Mouse (Mus musculus): Measurements from ENCODE around the gene Adamts8.
A peak's percentile ranks its signal among the peaks of the same experiment; 100 is the strongest.

Adamts8 gene

GRCm38 (mm10) chr9:30942512-30943313, at the start of gene Adamts8:
Adamts8 (plus strand) TSS chr9:30942562.
- peaks cover 20% of the 10 kb centered on the region for H3K4me1 ChIP-seq (replicated peaks; ENCODE audit: low read depth, low read length)
- H3K27me3 ChIP-seq (ENCODE audit: insufficient read depth, low read length) = peaks cover 74% of the 10 kb centered on the region
- H3K36me3 ChIP-seq (ENCODE audit: insufficient read depth, low read length) = no peaks in the 10 kb centered on the region
- H3K4me3 ChIP-seq (replicated peaks; ENCODE audit: low read length) = peak within 1 kb of the TSS; percentile 86
- TF ChIP-seq NANOG (IDR thresholded peaks at IDR 0.05; ENCODE audit: borderline replicate concordance, low read length) = no peak
- no peak for TF ChIP-seq CTCF (conservative IDR thresholded peaks at IDR 0.05; ENCODE audit: low read length)
- no peak for TF ChIP-seq POU5F1 (IDR thresholded peaks at IDR 0.05; ENCODE audit: borderline replicate concordance, low read length)
- H3K9me3 ChIP-seq (ENCODE audit: low read length) = peaks cover 6% of the 10 kb centered on the region; the same call in 1 of the 2 replicates

- no peaks in the 10 kb centered on the region for H3K4me1 ChIP-seq (replicated peaks; ENCODE audit: low read depth, low read length)
- no peaks in the 10 kb centered on the region for H3K27me3 ChIP-seq (ENCODE audit: insufficient read depth, low read length)
- TF ChIP-seq CTCF (conservative IDR thresholded peaks at IDR 0.05; ENCODE audit: low read length) (no peak), NANOG (IDR thresholded peaks at IDR 0.05; ENCODE audit: borderline replicate concordance, low read length) (no peak), POU5F1 (IDR thresholded peaks at IDR 0.05; ENCODE audit: borderline replicate concordance, low read length) (no peak)
- H3K9me3 ChIP-seq (ENCODE audit: low read length) = no peaks in the 10 kb centered on the region
- no peaks in the 10 kb centered on the region for H3K36me3 ChIP-seq (ENCODE audit: insufficient read depth, low read length)
- H3K4me3 ChIP-seq (replicated peaks; ENCODE audit: low read length) = no peak overlapping the region
These were observed 46.7 kb upstream of the Adamts8 start for GRCm38 (mm10) chr9:30895618-30896017.

- Histone ChIP-seq H3K27me3 (ENCODE audit: insufficient read depth, low read length) (0 out of 2 replicates have a peak, but pooled peaks cover 3% of the 10 kb centered on the region), H3K4me3 (replicated peaks; ENCODE audit: low read length) (no peak overlapping the region), H3K9me3 (ENCODE audit: low read length) (no peaks in the 10 kb centered on the region), H3K4me1 (replicated peaks; ENCODE audit: low read depth, low read length) (no peaks in the 10 kb centered on the region), H3K36me3 (ENCODE audit: insufficient read depth, low read length) (no peaks in the 10 kb centered on the region)
- TF ChIP-seq NANOG (IDR thresholded peaks at IDR 0.05; ENCODE audit: borderline replicate concordance, low read length) (no peak), POU5F1 (IDR thresholded peaks at IDR 0.05; ENCODE audit: borderline replicate concordance, low read length) (no peak), CTCF (conservative IDR thresholded peaks at IDR 0.05; ENCODE audit: low read length) (no peak)
These were observed 45.6 kb upstream of the Adamts8 start for GRCm38 (mm10) chr9:30896752-30897151.

- no peaks in the 10 kb centered on the region for H3K36me3 ChIP-seq (ENCODE audit: insufficient read depth, low read length)
- no peak for TF ChIP-seq CTCF (conservative IDR thresholded peaks at IDR 0.05; ENCODE audit: low read length)
- no peak for TF ChIP-seq POU5F1 (IDR thresholded peaks at IDR 0.05; ENCODE audit: borderline replicate concordance, low read length)
- TF ChIP-seq NANOG (IDR thresholded peaks at IDR 0.05; ENCODE audit: borderline replicate concordance, low read length) = no peak
These were observed 45.2 kb upstream of the Adamts8 start for GRCm38 (mm10) chr9:30897169-30897568.

DNA sequence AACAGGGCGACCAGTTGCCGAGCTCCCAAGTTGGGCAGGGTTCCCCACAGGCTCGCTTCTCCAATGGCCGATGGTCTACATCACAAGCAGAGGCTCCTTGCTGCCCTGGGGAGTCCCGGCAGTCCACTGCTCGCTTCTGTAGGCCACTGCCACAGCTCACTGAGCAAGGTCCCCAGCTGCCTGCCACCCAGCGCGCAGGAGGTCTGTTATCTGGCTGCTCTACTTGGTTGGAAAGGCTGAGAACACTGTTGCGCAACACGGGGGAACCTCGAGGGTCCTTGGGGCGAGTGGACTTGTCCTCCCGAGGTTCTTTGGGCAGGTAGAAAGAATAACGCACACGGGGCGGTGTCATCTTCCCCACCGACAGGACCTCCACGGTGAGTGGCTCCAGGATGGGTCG, 40.2 kb upstream of the Adamts8 start:
- Histone ChIP-seq H3K27me3 (ENCODE audit: insufficient read depth, low read length) (0 out of 2 replicates have a peak, but pooled peaks cover 4% of the 10 kb centered on the region), H3K9me3 (ENCODE audit: low read length) (no peaks in the 10 kb centered on the region), H3K4me3 (replicated peaks; ENCODE audit: low read length) (peak overlapping the region; percentile 45; the same call in 1 of the 2 replicates), H3K36me3 (ENCODE audit: insufficient read depth, low read length) (no peaks in the 10 kb centered on the region), H3K4me1 (replicated peaks; ENCODE audit: low read depth, low read length) (no peaks in the 10 kb centered on the region)
- TF ChIP-seq CTCF (conservative IDR thresholded peaks at IDR 0.05; ENCODE audit: low read length) (no peak), NANOG (IDR thresholded peaks at IDR 0.05; ENCODE audit: borderline replicate concordance, low read length) (no peak), POU5F1 (IDR thresholded peaks at IDR 0.05; ENCODE audit: borderline replicate concordance, low read length) (no peak)

More at GRCm38 (mm10) chr9:30897169-30897568, 45.2 kb upstream of the Adamts8 start:
- H3K4me1 ChIP-seq (replicated peaks; ENCODE audit: low read depth, low read length) = no peaks in the 10 kb centered on the region
- 0 out of 2 replicates have a peak, but pooled peaks cover 4% of the 10 kb centered on the region for H3K27me3 ChIP-seq (ENCODE audit: insufficient read depth, low read length)
- H3K9me3 ChIP-seq (ENCODE audit: low read length) = no peaks in the 10 kb centered on the region
- no peak overlapping the region for H3K4me3 ChIP-seq (replicated peaks; ENCODE audit: low read length)

DNA sequence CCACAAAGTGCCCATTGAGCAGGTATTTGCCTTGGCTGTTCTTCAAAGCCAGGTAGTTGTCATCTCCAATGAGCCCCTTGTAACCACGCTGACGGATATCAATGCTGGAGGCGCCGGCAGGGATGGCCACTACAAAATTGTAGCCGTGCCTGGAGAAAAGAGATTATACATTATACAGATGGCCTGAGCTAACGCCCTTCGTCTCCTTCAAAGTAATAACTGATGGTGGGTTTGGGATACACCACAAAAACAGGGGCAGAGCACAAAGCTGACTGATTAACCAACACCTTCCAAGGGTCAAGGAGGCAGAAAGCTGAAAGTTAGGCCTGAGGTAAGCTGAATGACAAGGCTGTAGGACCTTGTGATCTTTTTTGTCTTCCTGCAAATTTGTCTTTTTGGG, 39.7 kb upstream of the Adamts8 start:
- TF ChIP-seq POU5F1 (IDR thresholded peaks at IDR 0.05; ENCODE audit: borderline replicate concordance, low read length) = no peak
- no peak for TF ChIP-seq NANOG (IDR thresholded peaks at IDR 0.05; ENCODE audit: borderline replicate concordance, low read length)
- no peak for TF ChIP-seq CTCF (conservative IDR thresholded peaks at IDR 0.05; ENCODE audit: low read length)
- Histone ChIP-seq H3K9me3 (ENCODE audit: low read length) (no peaks in the 10 kb centered on the region), H3K4me1 (replicated peaks; ENCODE audit: low read depth, low read length) (no peaks in the 10 kb centered on the region), H3K4me3 (replicated peaks; ENCODE audit: low read length) (peak overlapping the region; percentile 45; the same call in 1 of the 2 replicates), H3K36me3 (ENCODE audit: insufficient read depth, low read length) (no peaks in the 10 kb centered on the region), H3K27me3 (ENCODE audit: insufficient read depth, low read length) (0 out of 2 replicates have a peak, but pooled peaks cover 4% of the 10 kb centered on the region)

- Histone ChIP-seq H3K9me3 (ENCODE audit: low read length) (no peaks in the 10 kb centered on the region), H3K36me3 (ENCODE audit: insufficient read depth, low read length) (no peaks in the 10 kb centered on the region), H3K4me1 (replicated peaks; ENCODE audit: low read depth, low read length) (no peaks in the 10 kb centered on the region), H3K4me3 (replicated peaks; ENCODE audit: low read length) (no peak overlapping the region), H3K27me3 (ENCODE audit: insufficient read depth, low read length) (0 out of 2 replicates have a peak, but pooled peaks cover 4% of the 10 kb centered on the region)
- no peak for TF ChIP-seq CTCF (conservative IDR thresholded peaks at IDR 0.05; ENCODE audit: low read length)
- TF ChIP-seq NANOG (IDR thresholded peaks at IDR 0.05; ENCODE audit: borderline replicate concordance, low read length) = no peak
- TF ChIP-seq POU5F1 (IDR thresholded peaks at IDR 0.05; ENCODE audit: borderline replicate concordance, low read length) = no peak
These were observed 39.1 kb upstream of the Adamts8 start for GRCm38 (mm10) chr9:30903266-30903665.

GRCm38 (mm10) chr9:30905861-30906260, 36.5 kb upstream of the Adamts8 start:
- H3K4me1 ChIP-seq (replicated peaks; ENCODE audit: low read depth, low read length) = no peaks in the 10 kb centered on the region
- H3K27me3 ChIP-seq (ENCODE audit: insufficient read depth, low read length) = 0 out of 2 replicates have a peak, but pooled peaks cover 4% of the 10 kb centered on the region
- H3K9me3 ChIP-seq (ENCODE audit: low read length) = no peaks in the 10 kb centered on the region
- no peak for TF ChIP-seq NANOG (IDR thresholded peaks at IDR 0.05; ENCODE audit: borderline replicate concordance, low read length)
- H3K36me3 ChIP-seq (ENCODE audit: insufficient read depth, low read length) = no peaks in the 10 kb centered on the region
- no peak overlapping the region for H3K4me3 ChIP-seq (replicated peaks; ENCODE audit: low read length)
